Mouse (Mus musculus): ENCODE results near the gene C3ar1. TPM values are rescaled to one million over a fixed set of nuclear protein-coding genes. Genes with fewer than 3 reads are reported as not detected.

Gene C3ar1
- total and polyA plus RNA-seq, 3 experiments, result 0.89 to 4.7 (median 1.4) TPM

- no peaks in the 10 kb centered on the region for H3K9me3 ChIP-seq (replicated peaks; ENCODE audit: low read length)
- peak; percentile 28 for DNase-seq (ENCODE audit: extremely low read depth)
- H3K27ac ChIP-seq (ENCODE audit: insufficient read depth, low read depth), result peak overlapping the region; percentile 65
- peaks cover 22 to 80% of the 10 kb centered on the region in 2 experiments for H3K4me1 ChIP-seq (ENCODE audit: control insufficient read depth in 1 of 2, insufficient read depth in 2 of 2)
- in situ Hi-C loops (cut with MboI; ENCODE audit: low pct_ligation_motif_present, low pct_unique_long_range_greater_than_20kb, low sequenced_read_pairs) (loop anchor here (5.0 kb wide), 1 partner anchor 68 kb away; no protein-coding TSS in a partner anchor), dilution Hi-C loops (cut with MboI; ENCODE audit: extremely low pct_ligation_motif_present, extremely low pct_unique_long_range_greater_than_20kb, low sequenced_read_pairs) (no loop called here)
- peak overlapping the region; percentile 97 for H3K4me2 ChIP-seq (ENCODE audit: insufficient read depth, low read depth, poor library complexity, severe bottlenecking)
- peak overlapping the region; percentile 92 to 99 (median 93) for H3K4me3 ChIP-seq (replicated peaks in 1 of 3; ENCODE audit: low read depth in 2 of 3, low read length in 2 of 3, poor library complexity in 1 of 3)
- peak overlapping the region; percentile 97 for H3K9ac ChIP-seq (ENCODE audit: insufficient read depth, low read depth)
- H3K36me3 ChIP-seq (replicated peaks in 1 of 2; ENCODE audit: control insufficient read depth in 1 of 2, insufficient read depth in 1 of 2, low read length in 1 of 2), result peaks cover 28 to 41% of the 10 kb centered on the region in 2 experiments
- TF ChIP-seq ZKSCAN1 (IDR thresholded peaks at IDR 0.05; ENCODE audit: borderline replicate concordance, low read depth, low read length), result no peak
- no peak for TF ChIP-seq E2F4 (IDR thresholded peaks at IDR 0.05; ENCODE audit: insufficient replicate concordance, low read depth, low read length)
- no peak for TF ChIP-seq ZMIZ1 (IDR thresholded peaks at IDR 0.05; ENCODE audit: low read depth, low read length)
- TF ChIP-seq CTCF (conservative IDR thresholded peaks at IDR 0.05 in 1 of 2, IDR thresholded peaks at IDR 0.05 in 1 of 2; ENCODE audit: low read depth in 2 of 2, low read length in 2 of 2), result no peak
- TF ChIP-seq CHD2 (IDR thresholded peaks at IDR 0.05; ENCODE audit: low read length), result 0 out of 2 replicates have a peak, but pooled peaks have one; percentile 6
- peak; percentile 1; the same call in 1 of the 2 replicates for TF ChIP-seq SIN3A (IDR thresholded peaks at IDR 0.05; ENCODE audit: low read length)
- peak; percentile 32; the same call in 1 of the 2 replicates for TF ChIP-seq BHLHE40 (IDR thresholded peaks at IDR 0.05; ENCODE audit: low read depth, low read length)
- no peak for TF ChIP-seq ELF1 (IDR thresholded peaks at IDR 0.05; ENCODE audit: low read depth, low read length)
- TF ChIP-seq JUND (conservative IDR thresholded peaks at IDR 0.05; ENCODE audit: low read depth, low read length), result no peak
- TF ChIP-seq USF1 (IDR thresholded peaks at IDR 0.05; ENCODE audit: low read depth, low read length), result no peak
- 0 out of 2 replicates have a peak, but pooled peaks have one; percentile 49 for TF ChIP-seq MAX (IDR thresholded peaks at IDR 0.05; ENCODE audit: low read length)
- TF ChIP-seq IRF4 (IDR thresholded peaks at IDR 0.05; ENCODE audit: low read depth, low read length), result no peak
- TF ChIP-seq TBP (conservative IDR thresholded peaks at IDR 0.05; ENCODE audit: low read depth, low read length), result no peak
- no peak for TF ChIP-seq MYC (IDR thresholded peaks at IDR 0.05; ENCODE audit: low read depth, low read length)
- TF ChIP-seq ZNF384 (IDR thresholded peaks at IDR 0.05; ENCODE audit: low read depth, low read length), result peak; percentile 71
- no peak for TF ChIP-seq MEF2A (IDR thresholded peaks at IDR 0.05; ENCODE audit: borderline replicate concordance, low read depth, low read length)
- TF ChIP-seq GABPA (IDR thresholded peaks at IDR 0.05; ENCODE audit: insufficient replicate concordance, low read depth, low read length), result no peak
- TF ChIP-seq HCFC1 (IDR thresholded peaks at IDR 0.05; ENCODE audit: low read depth, low read length), result no peak
- TF ChIP-seq EP300 (IDR thresholded peaks at IDR 0.05; ENCODE audit: low read length), result no peak
- 0 out of 2 replicates have a peak, but pooled peaks have one; percentile 7 for TF ChIP-seq MXI1 (IDR thresholded peaks at IDR 0.05; ENCODE audit: low read depth, low read length)
- TF ChIP-seq MAFK (IDR thresholded peaks at IDR 0.05; ENCODE audit: insufficient replicate concordance, low read length), result no peak
- 0 out of 2 replicates have a peak, but pooled peaks have one; percentile 29 for TF ChIP-seq UBTF (IDR thresholded peaks at IDR 0.05; ENCODE audit: low read depth, low read length)
- peak; percentile 57; the same call in 1 of the 2 replicates for TF ChIP-seq CHD1 (IDR thresholded peaks at IDR 0.05; ENCODE audit: low read depth, low read length)
- no peak for TF ChIP-seq JUN (IDR thresholded peaks at IDR 0.05; ENCODE audit: insufficient read depth, low read depth, low read length)
- TF ChIP-seq RAD21 (IDR thresholded peaks at IDR 0.05; ENCODE audit: low read depth, low read length), result no peak
- TF ChIP-seq SMC3 (IDR thresholded peaks at IDR 0.05; ENCODE audit: low read depth, low read length), result no peak
- H3K79me2 ChIP-seq (replicated peaks; ENCODE audit: control insufficient read depth, extremely low read depth, insufficient read depth, poor library complexity, severe bottlenecking), result peaks cover 55% of the 10 kb centered on the region
- no peaks in the 10 kb centered on the region for H3K27me3 ChIP-seq (replicated peaks)
Measured at GRCm38 (mm10) chr6:122874720-122875389, 18.9 kb upstream of the C3ar1 start.

Data from CH12.LX (cell line).